Mouse (Mus musculus) spleen, postnatal 36 days (tissue): ENCODE measurements around the gene Rpap2.
A peak's percentile ranks its signal among the peaks of the same experiment; 100 is the strongest.

Experiments
- DNase-seq, 2 experiments: peaks; one replicate each; pipeline ENCODE4 v3.0.0; 2022; ENCODE audit warnings: low spot score in 2 of 2, mixed read lengths in 1 of 2

The Rpap2 gene

GRCm38 (mm10) chr5:107687161-107687560 lies 90.0 kb downstream of the Rpap2 start:
- DNase-seq: no peak

DNA sequence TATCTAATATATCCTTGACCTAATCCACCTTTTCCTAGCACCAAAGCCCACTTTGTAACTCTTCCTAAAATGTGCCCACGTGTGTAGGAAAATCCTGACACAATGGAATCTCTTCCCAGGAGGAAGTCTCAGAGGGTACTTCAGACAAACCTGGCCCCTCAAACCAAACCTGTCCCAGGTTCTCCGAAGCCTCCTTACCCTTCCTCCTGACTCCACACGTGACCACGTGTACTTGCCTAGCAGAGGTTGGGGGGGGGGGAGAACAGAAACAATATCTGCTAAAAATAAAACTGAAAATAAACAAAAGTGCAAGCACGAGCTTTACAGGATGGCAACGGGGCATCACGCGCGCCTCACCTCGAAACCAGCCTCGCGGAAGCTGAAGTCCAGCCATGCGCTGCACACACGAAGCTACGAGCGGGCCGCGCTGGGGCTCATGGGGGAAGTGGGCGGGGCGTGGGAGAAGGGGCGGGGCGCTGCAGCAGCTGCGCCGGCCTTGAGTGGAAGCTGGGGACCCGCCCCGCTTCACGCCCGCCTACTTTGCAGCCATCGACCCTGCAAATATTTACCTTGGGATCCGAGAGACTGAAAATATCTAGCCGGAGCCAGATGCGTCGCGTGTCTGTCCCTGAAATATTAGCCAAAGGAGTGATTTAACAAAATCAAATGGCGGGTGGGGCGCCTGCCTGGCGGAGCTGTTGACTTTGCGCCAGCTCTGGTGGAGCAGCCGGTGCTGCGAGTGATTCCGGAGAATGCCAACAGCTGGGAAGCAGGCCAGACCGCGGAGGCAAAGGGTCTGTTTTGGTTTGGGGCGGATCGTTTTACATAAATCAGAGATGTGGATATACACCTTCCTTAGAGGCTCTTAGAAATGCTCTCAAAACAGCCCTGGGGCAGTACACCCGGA lies 90.7 kb downstream of the Rpap2 start:
- DNase-seq: peak; percentile 82 to 83

DNA sequence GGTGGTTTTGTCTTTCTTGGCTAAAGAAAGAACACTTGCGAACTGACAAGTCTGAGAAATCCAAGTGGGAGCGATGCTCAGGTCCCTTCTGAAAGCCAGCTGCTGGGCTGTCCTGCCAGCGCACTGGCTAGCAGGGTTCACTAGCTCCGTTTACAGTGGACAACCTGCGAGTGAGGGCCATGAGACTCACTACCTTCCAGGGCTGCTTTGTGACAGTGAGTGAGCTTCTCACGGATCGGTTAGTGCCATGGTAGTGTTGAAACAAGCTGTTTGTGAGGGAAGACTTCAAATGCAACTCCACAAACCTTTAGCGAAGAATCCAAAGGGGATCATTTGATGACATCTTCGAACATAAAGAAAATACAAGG lies 91.3 kb downstream of the Rpap2 start:
- no peak for DNase-seq

DNA sequence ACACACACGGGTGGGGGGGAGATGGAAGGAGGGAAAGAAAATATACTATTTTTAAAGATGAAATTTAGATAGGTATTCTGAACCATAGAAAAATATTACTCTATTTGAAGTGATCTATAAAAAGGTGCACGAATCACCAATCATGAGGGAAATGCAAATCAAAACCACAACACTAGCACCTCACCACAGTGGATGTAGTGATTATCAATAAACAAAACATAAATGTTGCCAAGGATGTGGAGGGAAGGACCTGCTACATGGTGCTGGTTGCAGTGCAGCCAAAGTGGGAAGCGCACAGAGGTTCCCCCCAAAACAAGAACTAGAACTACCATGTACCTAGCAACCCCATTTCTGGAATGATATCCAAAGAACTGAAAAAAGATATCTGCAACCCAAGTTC lies 97.8 kb downstream of the Rpap2 start:
- no peak for DNase-seq

DNA sequence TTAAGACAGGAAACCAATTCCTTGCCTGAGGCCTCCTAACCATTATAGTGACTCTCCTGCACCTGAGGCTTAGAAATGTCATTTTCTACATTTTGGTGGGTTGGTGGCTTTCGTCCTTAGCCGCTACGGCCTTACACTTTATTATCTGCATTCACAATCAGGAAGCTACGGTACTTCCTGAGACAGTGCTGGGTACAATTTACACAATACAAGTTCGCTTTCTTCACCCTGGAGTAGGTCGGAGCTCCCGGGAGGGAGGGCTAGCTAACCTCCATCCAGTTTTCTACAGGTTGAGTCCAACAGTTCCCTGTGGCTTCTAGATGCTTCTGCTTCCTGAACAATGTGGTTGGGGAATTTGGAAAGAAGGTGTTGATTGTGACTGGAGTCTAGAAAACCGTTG lies 101.7 kb downstream of the Rpap2 start:
- no peak for DNase-seq

- no peak for DNase-seq
Observed at GRCm38 (mm10) chr5:107700873-107701272, 103.7 kb downstream of the Rpap2 start.

GRCm38 (mm10) chr5:107701658-107702057 lies 104.5 kb downstream of the Rpap2 start:
- no peak for DNase-seq

GRCm38 (mm10) chr5:107703207-107703763 lies 106.1 kb downstream of the Rpap2 start:
- DNase-seq: no peak

GRCm38 (mm10) chr5:107705756-107706155 lies 108.6 kb downstream of the Rpap2 start:
- no peak for DNase-seq

DNA sequence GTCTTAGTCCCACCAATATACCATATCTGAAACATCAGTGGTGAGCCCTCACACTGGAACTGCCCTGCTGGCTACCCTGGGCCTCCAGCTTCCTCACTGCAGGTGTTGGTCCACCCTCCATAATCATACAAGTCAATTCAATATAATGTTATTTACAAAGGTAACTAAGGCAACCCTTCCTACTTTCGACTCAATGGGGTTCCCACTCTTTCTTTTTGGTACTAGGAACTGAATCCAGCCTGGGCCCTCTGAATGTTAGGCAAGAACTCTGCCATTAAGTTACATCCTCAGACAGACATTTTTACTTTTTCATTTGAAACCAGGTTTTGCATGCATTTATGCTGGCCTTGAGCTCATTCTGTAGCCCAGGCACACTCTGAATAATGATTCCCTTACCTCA lies 109.1 kb downstream of the Rpap2 start:
- DNase-seq: no peak

DNA sequence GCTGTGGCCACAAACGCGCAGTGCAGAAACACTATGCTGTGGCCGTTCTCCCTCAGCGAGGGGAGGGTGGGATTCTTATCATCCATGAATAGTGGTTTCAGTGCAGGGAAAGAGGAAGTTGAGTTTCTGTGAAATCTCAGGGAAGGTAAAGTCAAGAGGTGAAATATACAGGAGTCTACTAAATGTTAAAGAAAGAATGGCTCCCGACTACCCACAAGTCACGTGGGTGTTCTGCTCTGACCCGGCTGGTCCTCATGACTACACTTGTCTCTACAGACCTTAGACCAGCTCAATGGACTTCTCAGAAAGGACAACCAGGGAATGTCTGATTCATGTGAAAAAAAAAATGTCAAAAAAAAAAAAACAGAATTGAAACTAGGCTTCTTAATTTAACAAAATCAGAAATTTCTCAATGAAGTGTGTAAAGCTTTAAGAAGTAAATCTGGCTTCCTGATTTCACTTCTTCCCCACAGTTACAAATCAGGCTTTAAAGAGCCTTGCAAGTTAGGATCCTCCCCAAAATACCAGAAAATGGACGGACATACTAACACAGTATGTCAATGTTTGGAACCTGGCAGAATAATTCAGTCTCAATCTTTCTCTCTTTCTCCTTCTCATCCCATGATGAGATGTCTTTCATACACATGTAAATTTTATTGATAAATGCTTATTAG lies 111.1 kb downstream of the Rpap2 start:
- DNase-seq: peak in 1 of 2 experiments; percentile 20
